Mouse (Mus musculus) kidney, postnatal 10 days (tissue): Measurements from ENCODE around the gene Cfc1.
"Not testable (repeated sequence)": the region's sequence is repeated elsewhere in the genome, so short reads cannot be mapped to it uniquely, and the experiment has no call there.

Experiments
- DNase-seq: peaks from one replicate; pipeline ENCODE4 v3.0.0; 2021; ENCODE audit warnings: mixed read lengths

The Cfc1 gene

GRCm38 (mm10) chr1:34535043-34535698, at the start of gene Cfc1:
Gene Cfc1, plus strand, starts transcription at chr1:34535648.
- DNase-seq = not testable (repeated sequence)

- no peak for DNase-seq
These were observed 48.1 kb upstream of the Cfc1 start for GRCm38 (mm10) chr1:34487383-34487782.

- no peak for DNase-seq
These were observed 45.5 kb upstream of the Cfc1 start for GRCm38 (mm10) chr1:34489852-34490541.

- no peak for DNase-seq
These were observed 44.0 kb upstream of the Cfc1 start for GRCm38 (mm10) chr1:34491480-34491879.

- DNase-seq = no peak
These were observed 32.5 kb upstream of the Cfc1 start for GRCm38 (mm10) chr1:34502991-34503390.

- DNase-seq = no peak
These were observed 30.1 kb upstream of the Cfc1 start for GRCm38 (mm10) chr1:34505307-34505706.

GRCm38 (mm10) chr1:34505970-34506551, 29.4 kb upstream of the Cfc1 start:
- no peak for DNase-seq

GRCm38 (mm10) chr1:34507986-34508385, 27.5 kb upstream of the Cfc1 start:
- DNase-seq = no peak

GRCm38 (mm10) chr1:34510575-34510981, 24.9 kb upstream of the Cfc1 start:
- no peak for DNase-seq

GRCm38 (mm10) chr1:34511027-34511426, 24.4 kb upstream of the Cfc1 start:
- DNase-seq = peak; percentile 40

GRCm38 (mm10) chr1:34513068-34513467, 22.4 kb upstream of the Cfc1 start:
- no peak for DNase-seq

- DNase-seq = no peak
These were observed 18.9 kb upstream of the Cfc1 start for GRCm38 (mm10) chr1:34516595-34516994.

GRCm38 (mm10) chr1:34517297-34517696, 18.2 kb upstream of the Cfc1 start:
- DNase-seq = not testable (repeated sequence)

GRCm38 (mm10) chr1:34517797-34518196, 17.7 kb upstream of the Cfc1 start:
- DNase-seq = not testable (repeated sequence)

GRCm38 (mm10) chr1:34518259-34518658, 17.2 kb upstream of the Cfc1 start:
- DNase-seq = no peak

GRCm38 (mm10) chr1:34522205-34522849, 13.1 kb upstream of the Cfc1 start:
- no peak for DNase-seq

GRCm38 (mm10) chr1:34522850-34523244, 12.6 kb upstream of the Cfc1 start:
- no peak for DNase-seq

GRCm38 (mm10) chr1:34523647-34524046, 11.8 kb upstream of the Cfc1 start:
- DNase-seq = no peak

- DNase-seq = not testable (repeated sequence)
These were observed 874 bp upstream of the Cfc1 start for GRCm38 (mm10) chr1:34534574-34534973.

GRCm38 (mm10) chr1:34536291-34536766, 881 bp downstream of the Cfc1 start:
- DNase-seq = peak; percentile 15

- peak; percentile 37 for DNase-seq
These were observed 1.5 kb downstream of the Cfc1 start for GRCm38 (mm10) chr1:34536767-34537485.

GRCm38 (mm10) chr1:34547074-34547473, 11.6 kb downstream of the Cfc1 start:
- DNase-seq = no peak

- DNase-seq = no peak
These were observed 18.2 kb downstream of the Cfc1 start for GRCm38 (mm10) chr1:34553690-34554089.
